Mouse (Mus musculus): Measurements from ENCODE around the gene Abcb10. TPM values are rescaled to one million over a fixed set of nuclear protein-coding genes. Genes with fewer than 3 reads are reported as not detected.
"Not testable (repeated sequence)": the region's sequence is repeated elsewhere in the genome, so short reads cannot be mapped to it uniquely, and the experiment has no call there.

The Abcb10 gene
- 21.0 and 22.0 TPM in 2 replicates for polyA plus RNA-seq (2012; rRNA removed)

DNA sequence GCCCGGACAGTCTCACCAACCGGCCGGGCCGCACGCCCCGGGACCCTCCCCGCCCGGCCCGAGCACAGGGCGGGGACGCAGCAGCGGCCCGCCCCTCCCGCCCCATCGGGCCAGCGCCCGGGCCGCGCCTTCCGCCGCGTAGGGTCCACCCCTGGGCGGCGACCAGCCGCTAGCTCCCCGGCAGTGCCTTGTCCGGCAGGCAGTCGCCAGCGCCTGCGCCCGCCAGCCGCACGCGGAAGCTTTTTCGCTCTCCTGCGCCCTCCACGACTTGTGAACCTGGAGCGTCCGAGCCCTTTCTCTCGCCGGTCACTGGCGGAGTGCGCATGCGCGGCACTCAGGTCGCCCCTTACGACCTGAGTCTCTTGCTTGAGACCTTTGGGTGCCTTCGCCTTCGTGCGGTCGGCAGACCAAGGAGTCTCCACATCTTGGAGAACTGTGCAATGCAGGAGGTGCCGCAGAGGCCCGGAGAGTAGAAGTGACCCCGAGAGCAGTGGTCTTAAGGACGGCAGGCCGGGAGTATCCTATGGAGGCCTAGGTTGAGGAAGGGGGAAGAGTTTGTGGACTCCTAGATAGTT, at the start of gene Abcb10:
TSS of gene Abcb10 (minus strand) at position 297 of the 575 bp plus-strand sequence.
- TF ChIP-seq POLR2A (IDR thresholded peaks at IDR 0.05; ENCODE audit: borderline replicate concordance, insufficient read depth, low read length) (peak; percentile 54), CTCF (IDR thresholded peaks at IDR 0.05; ENCODE audit: borderline replicate concordance, insufficient read depth, low read depth, low read length) (no peak)
- H3K4me3 ChIP-seq (replicated peaks; ENCODE audit: insufficient read depth, low read depth, low read length), result peak within 1 kb of the TSS; percentile 76
- peak; percentile 87 to 91 for DNase-seq
- no peaks in the 10 kb centered on the region for H3K27me3 ChIP-seq (ENCODE audit: control insufficient read depth, insufficient read depth, low read length)
- peak within 1 kb of the TSS; percentile 52 for H3K27ac ChIP-seq (ENCODE audit: insufficient read depth, low read length)
- WGBS, result under 1% methylated on average over 56 of the region's 56 CpGs
- H3K4me1 ChIP-seq (ENCODE audit: control insufficient read depth, insufficient read depth, low read length), result peaks cover 18% of the 10 kb centered on the region

DNA sequence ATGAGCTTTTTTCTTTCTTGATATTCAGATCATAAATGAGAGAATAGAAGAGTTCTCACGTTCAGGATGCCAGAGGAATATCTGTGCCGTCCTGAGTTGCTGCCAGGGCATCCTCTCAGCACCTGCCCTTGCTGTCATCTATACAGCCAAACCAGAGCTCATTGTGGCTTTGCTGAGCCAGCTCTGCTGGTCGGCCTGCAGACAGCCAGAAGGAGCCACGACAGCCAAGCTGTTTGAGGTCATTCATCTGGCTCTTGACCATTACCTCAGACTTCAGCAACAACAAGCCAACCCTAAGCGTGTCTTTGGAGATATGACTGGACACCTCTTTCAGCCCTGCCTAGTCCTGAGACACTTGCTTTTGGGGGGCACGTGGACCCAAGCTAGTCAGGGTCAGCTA, 44.9 kb upstream of the Abcb10 start:
- Histone ChIP-seq H3K27ac (ENCODE audit: insufficient read depth, low read length) (peak overlapping the region; percentile 34; the same call in 1 of the 2 replicates), H3K4me1 (ENCODE audit: control insufficient read depth, insufficient read depth, low read length) (peaks cover 8% of the 10 kb centered on the region), H3K27me3 (ENCODE audit: control insufficient read depth, insufficient read depth, low read length) (no peaks in the 10 kb centered on the region), H3K4me3 (replicated peaks; ENCODE audit: insufficient read depth, low read depth, low read length) (no peak overlapping the region)
- no peak for TF ChIP-seq POLR2A (IDR thresholded peaks at IDR 0.05; ENCODE audit: borderline replicate concordance, insufficient read depth, low read length)
- no peak for TF ChIP-seq CTCF (IDR thresholded peaks at IDR 0.05; ENCODE audit: borderline replicate concordance, insufficient read depth, low read depth, low read length)
- DNase-seq, result peak; percentile 55 to 83
- WGBS, result 20% methylated on average over 6 of the region's 6 CpGs

GRCm38 (mm10) chr8:124026265-124026664, 43.3 kb upstream of the Abcb10 start:
- H3K4me3 ChIP-seq (replicated peaks; ENCODE audit: insufficient read depth, low read depth, low read length); H3K27me3 ChIP-seq (ENCODE audit: control insufficient read depth, insufficient read depth, low read length); H3K27ac ChIP-seq (ENCODE audit: insufficient read depth, low read length); DNase-seq; H3K4me1 ChIP-seq (ENCODE audit: control insufficient read depth, insufficient read depth, low read length): not testable (repeated sequence)
- WGBS, result 77% methylated on average over 2 of the region's 2 CpGs

GRCm38 (mm10) chr8:124021237-124022227, 38.6 kb upstream of the Abcb10 start, which contains the start of the genes Taf5l and Urb2:
TSS of gene Taf5l (minus strand) at chr8:124021397.
TSS of gene Urb2 (plus strand) at chr8:124021508.
- Histone ChIP-seq H3K4me1 (ENCODE audit: control insufficient read depth, insufficient read depth, low read length) (peaks cover 6% of the 10 kb centered on the region), H3K27me3 (ENCODE audit: control insufficient read depth, insufficient read depth, low read length) (no peaks in the 10 kb centered on the region), H3K27ac (ENCODE audit: insufficient read depth, low read length) (peak within 1 kb of the TSS; percentile 96), H3K4me3 (replicated peaks; ENCODE audit: insufficient read depth, low read depth, low read length) (peak within 1 kb of the TSS; percentile 74)
- WGBS, result under 1% methylated on average over 74 of the region's 74 CpGs
- DNase-seq, result peak; percentile 95 to 97
- TF ChIP-seq POLR2A (IDR thresholded peaks at IDR 0.05; ENCODE audit: borderline replicate concordance, insufficient read depth, low read length) (peak; percentile 80), CTCF (IDR thresholded peaks at IDR 0.05; ENCODE audit: borderline replicate concordance, insufficient read depth, low read depth, low read length) (no peak)

GRCm38 (mm10) chr8:124020439-124021236, 37.7 kb upstream of the Abcb10 start:
- peak overlapping the region; percentile 96 for H3K27ac ChIP-seq (ENCODE audit: insufficient read depth, low read length)
- no peaks in the 10 kb centered on the region for H3K27me3 ChIP-seq (ENCODE audit: control insufficient read depth, insufficient read depth, low read length)
- no peak for TF ChIP-seq CTCF (IDR thresholded peaks at IDR 0.05; ENCODE audit: borderline replicate concordance, insufficient read depth, low read depth, low read length)
- no peak for TF ChIP-seq POLR2A (IDR thresholded peaks at IDR 0.05; ENCODE audit: borderline replicate concordance, insufficient read depth, low read length)
- 1% methylated on average over 84 of the region's 87 CpGs for WGBS
- peak in 1 of 2 experiments; percentile 67 for DNase-seq
- H3K4me1 ChIP-seq (ENCODE audit: control insufficient read depth, insufficient read depth, low read length), result peaks cover 6% of the 10 kb centered on the region
- peak overlapping the region; percentile 74 for H3K4me3 ChIP-seq (replicated peaks; ENCODE audit: insufficient read depth, low read depth, low read length)

DNA sequence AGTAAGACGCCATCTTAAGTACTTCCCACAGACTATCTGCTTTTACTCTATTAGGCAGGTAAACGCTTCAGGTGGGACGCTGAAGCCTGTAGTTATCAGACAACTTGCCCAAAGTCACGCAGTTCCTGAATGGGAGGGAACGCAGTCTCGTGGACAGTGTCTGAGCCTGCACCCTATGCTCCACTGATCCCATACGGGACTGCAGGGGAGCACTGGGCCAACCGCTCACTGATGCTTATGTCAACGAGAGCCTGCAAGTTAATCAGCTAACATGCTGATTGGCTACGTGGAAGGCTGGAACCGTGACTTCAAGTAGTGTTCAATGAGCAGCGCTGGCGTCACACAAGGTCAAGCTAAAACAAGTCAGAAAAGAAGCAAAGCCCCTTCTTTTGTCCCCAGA, 36.9 kb upstream of the Abcb10 start:
- DNase-seq, result no peak
- Histone ChIP-seq H3K27ac (ENCODE audit: insufficient read depth, low read length) (no peak overlapping the region), H3K4me3 (replicated peaks; ENCODE audit: insufficient read depth, low read depth, low read length) (peak overlapping the region; percentile 4), H3K4me1 (ENCODE audit: control insufficient read depth, insufficient read depth, low read length) (peaks cover 6% of the 10 kb centered on the region), H3K27me3 (ENCODE audit: control insufficient read depth, insufficient read depth, low read length) (no peaks in the 10 kb centered on the region)
- 34% methylated on average over 13 of the region's 13 CpGs for WGBS
- TF ChIP-seq POLR2A (IDR thresholded peaks at IDR 0.05; ENCODE audit: borderline replicate concordance, insufficient read depth, low read length) (no peak), CTCF (IDR thresholded peaks at IDR 0.05; ENCODE audit: borderline replicate concordance, insufficient read depth, low read depth, low read length) (no peak)

DNA sequence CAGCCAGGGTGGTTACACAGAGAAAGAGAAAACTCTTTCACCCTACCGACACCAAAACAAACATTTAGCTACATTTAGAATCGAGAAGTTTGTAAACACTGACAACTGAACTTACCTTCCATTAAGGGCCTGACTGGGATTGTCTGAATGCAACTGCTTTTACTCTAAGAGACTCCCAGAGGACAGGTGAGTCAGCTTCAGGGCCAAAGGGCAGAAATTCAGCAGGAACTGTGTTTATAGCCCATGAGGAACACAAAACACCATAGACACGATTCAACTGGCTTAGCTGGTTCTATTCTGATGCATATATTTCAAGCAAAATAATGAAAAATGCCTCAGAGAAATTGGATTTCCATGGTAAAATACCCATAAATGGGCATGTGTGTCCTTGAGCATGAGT, 31.8 kb upstream of the Abcb10 start:
- Histone ChIP-seq H3K27ac (ENCODE audit: insufficient read depth, low read length) (no peak overlapping the region), H3K4me3 (replicated peaks; ENCODE audit: insufficient read depth, low read depth, low read length) (no peak overlapping the region), H3K27me3 (ENCODE audit: control insufficient read depth, insufficient read depth, low read length) (no peaks in the 10 kb centered on the region), H3K4me1 (ENCODE audit: control insufficient read depth, insufficient read depth, low read length) (peaks cover 4% of the 10 kb centered on the region)
- WGBS, result 84% methylated on average over 3 of the region's 3 CpGs
- no peak for DNase-seq
- no peak for TF ChIP-seq POLR2A (IDR thresholded peaks at IDR 0.05; ENCODE audit: borderline replicate concordance, insufficient read depth, low read length)
- TF ChIP-seq CTCF (IDR thresholded peaks at IDR 0.05; ENCODE audit: borderline replicate concordance, insufficient read depth, low read depth, low read length), result no peak

GRCm38 (mm10) chr8:124014299-124014698, 31.4 kb upstream of the Abcb10 start:
- H3K27me3 ChIP-seq (ENCODE audit: control insufficient read depth, insufficient read depth, low read length); H3K27ac ChIP-seq (ENCODE audit: insufficient read depth, low read length); H3K4me1 ChIP-seq (ENCODE audit: control insufficient read depth, insufficient read depth, low read length); H3K4me3 ChIP-seq (replicated peaks; ENCODE audit: insufficient read depth, low read depth, low read length); DNase-seq: not testable (repeated sequence)
- 92% methylated on average over 7 of the region's 7 CpGs for WGBS

Data from cerebellum, adult 2 months (tissue).